Mouse (Mus musculus) CH12.LX (cell line): Measurements from ENCODE around the gene Tdrd9. TPM values are rescaled to one million over a fixed set of nuclear protein-coding genes. Genes with fewer than 3 reads are reported as not detected.

Experiments
- DNase-seq: peaks from one replicate; pipeline ENCODE4 v3.0.0-alpha.2; 2013; ENCODE audit errors: extremely low read depth
- H3K27ac ChIP-seq: 2 replicates; pipeline ENCODE4 v1.5.1; 2012; ENCODE audit warnings: low read depth, mild to moderate bottlenecking, control low read depth, moderate library complexity; ENCODE audit not compliant: insufficient read depth
- H3K27me3 ChIP-seq: replicated peaks from 2 replicates; pipeline ENCODE3; 2012; ENCODE audit warnings: inconsistent platforms
- H3K36me3 ChIP-seq, 2 experiments: replicated peaks in 1 of 2; 2 replicates each; pipeline versions ENCODE3 to v1.6.1; 2012; ENCODE audit warnings: inconsistent platforms in 1 of 2, low read length in 1 of 2, mild to moderate bottlenecking in 1 of 2, mixed read lengths in 1 of 2, moderate library complexity in 1 of 2; ENCODE audit not compliant: control insufficient read depth in 1 of 2, insufficient read depth in 1 of 2
- H3K4me1 ChIP-seq, 2 experiments: 2 replicates each; pipeline ENCODE4 v1.6.1; 2012; ENCODE audit warnings: inconsistent platforms in 1 of 2, moderate library complexity in 1 of 2; ENCODE audit not compliant: insufficient read depth in 2 of 2, control insufficient read depth in 1 of 2
- H3K4me2 ChIP-seq: 2 replicates; pipeline ENCODE4 v1.6.1; 2012; ENCODE audit warnings: low read depth, mild to moderate bottlenecking, control low read depth; ENCODE audit not compliant: poor library complexity, insufficient read depth, severe bottlenecking
- H3K4me3 ChIP-seq, 3 experiments: fragments of 150-350 bp in 1 of 3; sonication (generic) in 1 of 3; replicated peaks in 1 of 3; 2 replicates each; pipeline versions ENCODE3 to v1.5.1; 2011 to 2012; ENCODE audit warnings: low read depth in 2 of 3, low read length in 2 of 3, mild to moderate bottlenecking in 2 of 3, moderate library complexity in 2 of 3, control low read depth in 1 of 3, improper control_type of control experiment in 1 of 3, inconsistent platforms in 1 of 3, mixed read lengths in 1 of 3; ENCODE audit not compliant: poor library complexity in 1 of 3
- H3K79me2 ChIP-seq: replicated peaks from 2 replicates; pipeline ENCODE4 v1.6.1; 2012; ENCODE audit warnings: mild to moderate bottlenecking, moderate library complexity; ENCODE audit not compliant: control insufficient read depth, poor library complexity, insufficient read depth, severe bottlenecking; ENCODE audit errors: extremely low read depth
- H3K9ac ChIP-seq: 2 replicates; pipeline ENCODE4 v1.6.1; 2012; ENCODE audit warnings: low read depth, mild to moderate bottlenecking, control low read depth, moderate library complexity; ENCODE audit not compliant: insufficient read depth
- H3K9me3 ChIP-seq: replicated peaks from 2 replicates; pipeline ENCODE3; 2012; ENCODE audit warnings: low read length, inconsistent platforms, mixed read lengths
- BHLHE40 ChIP-seq: IDR thresholded peaks from 2 replicates; pipeline ENCODE4 v1.6.1; 2011; ENCODE audit warnings: mild to moderate bottlenecking, low read depth, low read length, improper control_type of control experiment
- CHD2 ChIP-seq: IDR thresholded peaks from 2 replicates; pipeline ENCODE4 v1.6.1; 2011; ENCODE audit warnings: low read length, improper control_type of control experiment
- ELF1 ChIP-seq: IDR thresholded peaks from 2 replicates; pipeline ENCODE4 v1.6.1; 2014; ENCODE audit warnings: low read depth, mild to moderate bottlenecking, inconsistent platforms, low read length, improper control_type of control experiment
- IRF4 ChIP-seq: IDR thresholded peaks from 2 replicates; pipeline ENCODE4 v1.6.1; 2014; ENCODE audit warnings: low read depth, mild to moderate bottlenecking, inconsistent platforms, low read length, improper control_type of control experiment
- KAT2A ChIP-seq: IDR thresholded peaks from 2 replicates; pipeline ENCODE4 v1.6.1; 2012; ENCODE audit warnings: low read length, improper control_type of control experiment, inconsistent platforms; ENCODE audit not compliant: insufficient replicate concordance
- MAX ChIP-seq: IDR thresholded peaks from 2 replicates; pipeline ENCODE4 v1.6.1; 2011; ENCODE audit warnings: low read length, improper control_type of control experiment
- MAZ ChIP-seq: IDR thresholded peaks from 2 replicates; pipeline ENCODE4 v1.6.1; 2012; ENCODE audit warnings: low read depth, mild to moderate bottlenecking, inconsistent platforms, low read length, improper control_type of control experiment, moderate library complexity
- MXI1 ChIP-seq: IDR thresholded peaks from 2 replicates; pipeline ENCODE4 v1.6.1; 2011; ENCODE audit warnings: mild to moderate bottlenecking, low read depth, low read length, improper control_type of control experiment
- MYC ChIP-seq: IDR thresholded peaks from 2 replicates; pipeline ENCODE4 v1.6.1; 2011; ENCODE audit warnings: low read depth, mild to moderate bottlenecking, improper control_type of control experiment, low read length
- PAX5 ChIP-seq: IDR thresholded peaks from 2 replicates; pipeline ENCODE4 v1.6.1; 2012; ENCODE audit warnings: low read length, inconsistent platforms, mixed read lengths
- POLR2AphosphoS2 ChIP-seq: IDR thresholded peaks from 2 replicates; pipeline ENCODE4 v1.6.1; 2011; ENCODE audit warnings: low read depth, low read length, improper control_type of control experiment
- SIN3A ChIP-seq: IDR thresholded peaks from 2 replicates; pipeline ENCODE4 v1.6.1; 2012; ENCODE audit warnings: low read length, improper control_type of control experiment, inconsistent platforms
- UBTF ChIP-seq: IDR thresholded peaks from 2 replicates; pipeline ENCODE4 v1.6.1; 2012; ENCODE audit warnings: low read depth, mild to moderate bottlenecking, inconsistent platforms, low read length, improper control_type of control experiment, moderate library complexity
- USF2 ChIP-seq: conservative IDR thresholded peaks from 2 replicates; pipeline ENCODE4 v1.6.1; 2011; ENCODE audit warnings: low read depth, low read length, improper control_type of control experiment
- ZKSCAN1 ChIP-seq: IDR thresholded peaks from 2 replicates; pipeline ENCODE4 v1.6.1; 2012; ENCODE audit warnings: low read depth, inconsistent platforms, low read length, improper control_type of control experiment, borderline replicate concordance
- ZMIZ1 ChIP-seq: IDR thresholded peaks from 2 replicates; pipeline ENCODE4 v1.6.1; 2012; ENCODE audit warnings: low read depth, mild to moderate bottlenecking, inconsistent platforms, low read length, improper control_type of control experiment
- ZNF384 ChIP-seq: IDR thresholded peaks from 2 replicates; pipeline ENCODE4 v1.6.1; 2012; ENCODE audit warnings: low read depth, low read length, improper control_type of control experiment, inconsistent platforms
- dilution Hi-C: fragments of 300-500 bp; cut with MboI; formaldehyde crosslinking; loops from 2 replicates; pipeline ENCODE4 v1.14.3; 2020; ENCODE audit warnings: low sequenced_read_pairs; ENCODE audit not compliant: extremely low pct_unique_long_range_greater_than_20kb, extremely low pct_ligation_motif_present
- in situ Hi-C: fragments of 300-500 bp; cut with MboI; formaldehyde crosslinking; loops from 3 replicates; pipeline ENCODE4 v1.14.3; 2019; ENCODE audit warnings: low sequenced_read_pairs, low pct_ligation_motif_present, low pct_unique_long_range_greater_than_20kb, mixed read lengths
- polyA plus RNA-seq: library from polyadenylated mRNA; unstranded; fragments of >175 nt; gene quantifications from 2 replicates; pipeline ENCODE4 v1.2.1, GENCODE M21; 2012; ENCODE audit warnings: low read depth; ENCODE audit not compliant: insufficient read length
- total RNA-seq, 2 experiments: library from RNA; depleted of rRNA; stranded (reverse); fragments of 300-350 nt in 1 of 2; fragments of >200 nt in 1 of 2; gene quantifications; 2 replicates each; pipeline ENCODE4 v1.2.3; 2012 to 2014

The Tdrd9 gene
- total and polyA plus RNA-seq, 3 experiments = not detected

DNA sequence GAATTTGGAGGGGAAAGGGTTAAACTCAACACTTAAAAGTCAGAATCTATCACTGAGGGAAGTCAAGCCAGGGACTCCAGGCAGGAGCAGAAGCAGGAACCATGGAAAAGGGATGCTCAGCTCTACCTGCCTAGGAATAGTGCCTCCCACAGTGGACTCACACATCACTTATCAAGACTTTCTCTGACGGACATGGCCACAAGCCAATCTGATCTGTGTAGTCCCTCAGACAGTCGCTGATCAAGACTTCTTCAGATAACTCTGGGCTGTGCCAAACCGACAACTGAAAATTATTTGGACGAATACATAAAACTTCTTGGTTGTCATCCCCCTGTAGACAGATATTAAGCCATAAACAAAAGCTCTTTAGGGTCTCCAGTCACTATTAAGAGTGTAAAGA is 1.3 kb upstream of the Tdrd9 start:
- Histone ChIP-seq H3K4me2 (no peak overlapping the region), H3K27ac (no peak overlapping the region), H3K4me3 (no peak overlapping the region), H3K27me3 (peaks cover 19% of the 10 kb centered on the region), H3K36me3 (peaks cover 0 to 5% of the 10 kb centered on the region in 2 experiments), H3K9me3 (peaks cover 4% of the 10 kb centered on the region), H3K4me1 (peaks cover 5 to 14% of the 10 kb centered on the region in 2 experiments), H3K9ac (no peak overlapping the region), H3K79me2 (peaks cover 15% of the 10 kb centered on the region)
- in situ Hi-C loops (no loop called here), dilution Hi-C loops (no loop called here)
- DNase-seq = no peak
- TF ChIP-seq MYC (no peak), IRF4 (no peak), ZNF384 (no peak), USF2 (no peak), PAX5 (no peak), CHD2 (no peak), POLR2AphosphoS2 (no peak), MAX (no peak), UBTF (no peak), SIN3A (no peak), ZKSCAN1 (no peak), BHLHE40 (no peak), ELF1 (no peak), ZMIZ1 (no peak), KAT2A (no peak), MAZ (no peak)

DNA sequence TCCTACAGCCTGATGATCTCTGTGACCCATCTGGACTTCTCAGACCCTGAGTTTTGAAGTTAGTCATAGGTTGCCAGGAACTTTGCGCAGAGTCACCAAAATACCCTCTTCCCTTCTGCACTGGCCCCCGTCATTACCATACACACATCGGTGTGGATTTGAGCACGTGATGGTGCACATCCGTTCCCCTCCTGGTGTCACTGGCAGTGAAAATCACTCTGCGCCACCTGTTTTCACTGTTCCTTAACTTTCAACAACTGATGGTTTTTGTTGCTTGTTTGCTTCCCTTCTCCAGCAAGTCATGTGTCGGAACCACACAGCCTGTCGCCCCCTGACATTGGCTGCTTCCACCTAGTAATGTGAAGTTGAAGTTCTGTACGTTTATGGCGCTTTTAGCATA is 1.1 kb downstream of the Tdrd9 start:
- dilution Hi-C loops (no loop called here), in situ Hi-C loops (no loop called here)
- Histone ChIP-seq H3K36me3 (no peaks in the 10 kb centered on the region), H3K27me3 (peaks cover 27% of the 10 kb centered on the region), H3K4me2 (no peak overlapping the region), H3K27ac (no peak overlapping the region), H3K4me1 (no peaks in the 10 kb centered on the region), H3K9me3 (peaks cover 4% of the 10 kb centered on the region), H3K9ac (no peak overlapping the region), H3K79me2 (no peaks in the 10 kb centered on the region), H3K4me3 (no peak overlapping the region)
- TF ChIP-seq ZKSCAN1 = no peak
- peak; percentile 41; the same call in 1 of the 2 replicates for TF ChIP-seq BHLHE40
- no peak for DNase-seq

GRCm38 (mm10) chr12:111974578-111974977 is 3.2 kb downstream of the Tdrd9 start:
- dilution Hi-C loops = no loop called here
- DNase-seq = no peak

More at GRCm38 (mm10) chr12:111974578-111974977, 3.2 kb downstream of the Tdrd9 start:
- Histone ChIP-seq H3K4me3 (no peak overlapping the region), H3K9me3 (peaks cover 4% of the 10 kb centered on the region), H3K79me2 (no peaks in the 10 kb centered on the region), H3K27ac (no peak overlapping the region), H3K4me1 (no peaks in the 10 kb centered on the region), H3K9ac (no peak overlapping the region), H3K36me3 (no peaks in the 10 kb centered on the region), H3K4me2 (no peak overlapping the region), H3K27me3 (peaks cover 27% of the 10 kb centered on the region)
- in situ Hi-C loops = no loop called here
- TF ChIP-seq CHD2 (no peak), MXI1 (no peak), ZMIZ1 (no peak), SIN3A (no peak), ZNF384 (no peak)
